Mouse (Mus musculus) cerebellum, postnatal 36 days (tissue): Measurements from ENCODE around the gene Cpb2.

ENCODE experiments used
- DNase-seq, 2 experiments: peaks; one replicate each; pipeline ENCODE4 v3.0.0; 2021 to 2022; ENCODE audit warnings: mixed read lengths in 2 of 2

Gene Cpb2

GRCm38 (mm10) chr14:75250432-75250831 lies 8.3 kb downstream of the Cpb2 start:
- no peak for DNase-seq

DNA sequence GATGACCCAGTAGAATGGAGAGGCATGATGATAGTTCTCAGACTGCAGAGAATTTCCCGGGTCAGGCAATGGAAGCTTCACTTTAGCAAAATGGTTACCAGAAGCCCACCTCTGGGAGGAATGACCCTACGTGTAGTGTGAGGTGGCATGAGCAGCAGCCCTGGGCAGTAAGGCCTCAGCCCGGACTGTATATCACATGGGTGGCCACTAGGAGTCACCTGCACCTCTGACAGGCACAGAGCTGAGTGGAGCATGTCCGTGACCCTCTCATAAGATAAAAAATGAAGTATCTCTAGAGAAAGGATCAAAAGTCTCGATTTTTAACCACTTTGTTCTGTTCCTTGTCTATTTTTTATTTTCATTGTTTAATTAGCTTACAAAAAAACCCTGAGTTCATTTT lies 14.4 kb downstream of the Cpb2 start:
- DNase-seq, result peak in 1 of 2 experiments; percentile 4

DNA sequence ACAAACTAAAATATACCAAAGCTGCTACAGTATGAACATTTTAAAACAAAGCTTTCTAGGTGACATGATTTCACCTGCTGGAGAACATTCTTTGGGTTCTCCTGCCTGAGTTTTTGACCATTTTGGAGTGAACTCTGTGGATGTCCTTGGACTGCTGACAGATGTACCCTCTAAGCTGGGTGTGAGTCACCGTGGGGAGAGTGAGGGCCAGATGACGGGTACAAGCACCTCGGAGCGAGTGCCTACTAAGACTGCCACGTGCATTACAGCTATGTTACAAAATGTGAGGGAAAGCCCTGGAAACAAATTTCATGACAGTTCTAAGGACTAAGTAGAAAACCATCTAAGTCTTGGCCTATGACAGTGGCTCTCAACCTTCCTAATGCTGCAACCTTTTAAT lies 27.4 kb downstream of the Cpb2 start:
- no peak for DNase-seq

DNA sequence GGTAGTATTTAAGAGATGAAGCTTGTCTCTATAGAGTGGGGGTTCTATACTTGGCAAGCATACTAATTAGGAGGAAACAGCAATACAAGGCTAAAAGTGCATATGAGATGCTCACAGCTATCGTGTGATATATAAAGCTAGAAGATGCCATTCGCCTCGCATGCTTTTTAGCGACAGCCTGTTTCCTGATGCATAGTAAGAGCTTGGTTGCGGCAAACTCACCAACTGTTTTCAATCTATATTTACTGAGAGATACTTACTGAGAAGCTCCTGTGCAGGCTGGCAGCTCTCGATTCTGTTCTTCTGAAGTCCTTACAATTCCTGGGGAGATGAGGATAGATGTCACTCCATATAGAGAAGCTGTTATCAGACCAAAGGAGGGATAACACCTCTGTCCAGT lies 37.6 kb downstream of the Cpb2 start:
- DNase-seq, result no peak

GRCm38 (mm10) chr14:75280406-75280805 lies 38.3 kb downstream of the Cpb2 start:
- DNase-seq, result no peak

GRCm38 (mm10) chr14:75283609-75284192 lies 41.6 kb downstream of the Cpb2 start:
- DNase-seq, result peak in 1 of 2 experiments; percentile 23

- DNase-seq, result peak; percentile 96
Observed at GRCm38 (mm10) chr14:75284193-75284915, 42.3 kb downstream of the Cpb2 start, which contains the start of gene Zc3h13. Gene Zc3h13 (plus strand): TSS chr14:75284373.

- no peak for DNase-seq
Observed at GRCm38 (mm10) chr14:75301081-75301480, 59.0 kb downstream of the Cpb2 start.

- no peak for DNase-seq
Observed at GRCm38 (mm10) chr14:75303807-75304206, 61.7 kb downstream of the Cpb2 start.

DNA sequence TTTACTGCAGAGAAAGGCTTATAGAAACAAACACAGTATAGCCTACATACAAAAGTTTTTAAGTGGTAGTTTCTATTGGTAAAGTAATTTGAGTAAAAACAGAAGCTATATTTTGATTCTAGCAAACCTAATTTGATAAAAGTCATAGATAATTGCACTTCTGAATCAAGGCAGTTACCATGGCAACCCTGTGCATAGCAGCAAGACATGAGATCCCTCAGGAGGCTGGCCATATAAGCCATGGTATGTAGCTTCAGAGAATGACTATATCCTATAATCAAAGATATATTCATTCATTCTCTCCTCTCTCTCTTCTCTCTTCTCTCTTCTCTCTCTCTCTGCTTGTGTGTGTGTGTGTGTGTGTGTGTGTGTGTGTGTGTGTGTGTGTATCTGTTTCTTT lies 65.8 kb downstream of the Cpb2 start:
- DNase-seq, result no peak

GRCm38 (mm10) chr14:75309336-75309992 lies 67.4 kb downstream of the Cpb2 start:
- no peak for DNase-seq

GRCm38 (mm10) chr14:75314484-75314883 lies 72.4 kb downstream of the Cpb2 start:
- DNase-seq, result no peak

DNA sequence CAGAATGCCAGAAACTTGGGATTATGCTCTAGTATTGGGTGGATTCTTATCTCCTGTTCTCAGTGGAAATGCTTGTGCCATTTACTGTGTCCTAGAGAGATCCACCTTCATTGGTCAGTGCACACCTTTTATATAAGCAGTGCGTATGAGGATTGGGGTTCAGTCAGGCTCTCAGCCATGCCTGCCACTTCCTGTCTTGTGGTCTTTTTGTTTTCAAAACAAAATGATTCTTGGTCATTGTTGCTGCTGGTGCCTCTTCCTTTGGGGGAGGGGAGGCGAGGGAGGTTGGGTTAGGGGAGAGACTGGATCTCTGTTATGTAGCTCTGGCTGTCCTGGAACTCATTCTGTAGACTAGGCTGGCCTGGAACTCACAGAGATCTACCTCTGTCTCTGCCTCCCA lies 76.6 kb downstream of the Cpb2 start:
- no peak for DNase-seq

DNA sequence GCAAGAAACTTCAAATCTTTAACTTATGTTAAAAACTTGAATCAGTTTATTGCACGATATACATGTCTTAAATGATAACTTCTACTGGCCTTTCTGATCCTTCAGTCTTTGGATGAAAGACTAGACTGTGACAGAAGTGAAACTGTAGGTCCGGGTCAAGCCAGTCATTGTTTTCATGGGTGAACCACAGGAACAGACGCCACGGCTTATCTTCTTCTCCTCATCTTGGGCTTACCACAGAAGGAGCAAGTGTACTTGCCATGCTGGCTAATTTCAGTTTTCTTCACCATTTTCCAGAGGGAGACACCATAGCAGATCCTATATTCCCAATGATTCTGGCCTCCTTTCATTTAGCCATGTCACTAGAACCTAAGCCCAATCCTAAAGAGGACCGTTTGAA lies 78.2 kb downstream of the Cpb2 start:
- no peak for DNase-seq

GRCm38 (mm10) chr14:75323354-75323753 lies 81.3 kb downstream of the Cpb2 start:
- DNase-seq, result no peak

DNA sequence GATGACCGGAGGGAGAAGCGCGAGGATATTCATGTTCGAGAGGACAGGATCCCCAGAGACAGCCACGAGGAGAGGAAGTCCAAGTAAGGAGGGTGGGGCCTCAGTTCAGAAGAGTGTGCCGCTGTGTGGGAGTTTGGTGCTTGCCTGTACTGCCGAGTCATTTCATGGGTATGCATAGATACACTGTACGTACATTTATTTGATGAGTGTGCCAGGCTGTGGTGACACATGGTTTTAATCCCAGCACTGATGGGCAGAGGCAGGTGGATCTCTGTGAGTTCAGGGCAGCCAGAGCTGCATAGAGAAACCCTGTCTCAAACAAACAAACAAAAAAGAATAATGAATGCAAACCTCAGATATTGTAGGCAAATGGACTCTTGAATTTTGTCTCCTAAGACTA lies 86.0 kb downstream of the Cpb2 start:
- DNase-seq, result no peak

GRCm38 (mm10) chr14:75330621-75331020 lies 88.5 kb downstream of the Cpb2 start:
- DNase-seq, result no peak
